Mouse (Mus musculus) gastrocnemius, postnatal 36 days (tissue): ENCODE results near the gene Vim. TPM values are rescaled to one million over a fixed set of nuclear protein-coding genes. Genes with fewer than 3 reads are reported as not detected.

Experiments
- DNase-seq, 2 experiments: peaks; one replicate each; pipeline ENCODE4 v3.0.0; 2022
- intact Hi-C: fragments of 180-260 bp; cut with DNase I; formaldehyde crosslinking; loops from one replicate; pipeline ENCODE4 v1.15.1; 2025
- long read RNA-seq, 2 experiments: library from polyadenylated mRNA; stranded (forward); transcript quantifications; one replicate each; pipeline ENCODE4 v2.0.0; 2021
- total RNA-seq, 2 experiments: library from RNA; stranded (reverse); gene quantifications; 2 replicates each; pipeline ENCODE4 v1.2.3; 2021

Gene Vim
- total RNA-seq, result 100 to 1,000 TPM; 118 to 161 TPM
- long read RNA-seq, experiment 1, transcript Vim-201 (9 exons, 2,193 nt), result major isoform, 42 of 57 reads
- long read RNA-seq, experiment 1, transcript Vim-203 (5 exons, 535 nt), result minor isoform, 5 of 57 reads
- long read RNA-seq, experiment 1, partial matches to known transcripts, result 5 of 57 reads
- long read RNA-seq, experiment 1, other reads (novel, unspliced or antisense), result 5 of 57 reads
- long read RNA-seq, experiment 2, transcript Vim-201 (9 exons, 2,193 nt), result major isoform, 30 of 39 reads
- long read RNA-seq, experiment 2, partial matches to known transcripts, result 3 of 39 reads
- long read RNA-seq, experiment 2, other reads (novel, unspliced or antisense), result 4 of 39 reads

DNA sequence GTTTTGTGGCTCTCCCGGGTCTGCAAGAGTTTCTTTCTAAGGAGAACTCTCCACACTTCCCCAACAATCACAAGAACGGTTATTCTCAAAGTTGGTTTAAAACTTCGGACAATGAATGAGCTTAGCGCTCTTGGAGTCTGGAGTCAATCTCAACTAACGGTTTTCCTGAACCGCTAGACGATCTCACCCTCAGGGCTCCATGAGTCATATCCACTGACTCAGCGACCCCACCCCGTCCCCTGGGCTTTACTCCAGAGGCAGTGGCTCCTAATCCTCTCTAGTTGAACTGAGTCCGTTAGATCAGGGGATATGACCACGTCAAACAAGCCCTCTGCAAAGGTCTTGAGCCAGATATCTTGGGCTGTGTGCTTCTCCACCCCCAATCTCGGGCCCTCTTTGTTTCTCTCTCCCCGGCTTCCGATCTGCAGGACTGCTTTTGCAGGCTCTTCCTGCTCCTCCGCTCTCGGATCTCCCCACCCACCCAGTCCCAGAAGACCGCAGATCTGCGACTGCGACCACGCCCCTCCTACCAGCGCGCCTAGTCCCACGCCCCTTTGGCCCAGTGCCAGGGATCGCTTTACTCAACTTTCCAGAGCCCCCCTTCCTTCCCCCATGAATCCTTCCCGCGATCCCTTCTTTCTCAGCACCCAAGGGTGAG lies at the start of gene Vim:
Gene Vim, plus strand, starts transcription at position 520 of the 658 bp plus-strand sequence.
- intact Hi-C loops, result loop anchor here (10.0 kb wide), 1 partner anchor 159 kb away; no protein-coding TSS in a partner anchor
- peak; percentile 82 to 89 for DNase-seq

DNA sequence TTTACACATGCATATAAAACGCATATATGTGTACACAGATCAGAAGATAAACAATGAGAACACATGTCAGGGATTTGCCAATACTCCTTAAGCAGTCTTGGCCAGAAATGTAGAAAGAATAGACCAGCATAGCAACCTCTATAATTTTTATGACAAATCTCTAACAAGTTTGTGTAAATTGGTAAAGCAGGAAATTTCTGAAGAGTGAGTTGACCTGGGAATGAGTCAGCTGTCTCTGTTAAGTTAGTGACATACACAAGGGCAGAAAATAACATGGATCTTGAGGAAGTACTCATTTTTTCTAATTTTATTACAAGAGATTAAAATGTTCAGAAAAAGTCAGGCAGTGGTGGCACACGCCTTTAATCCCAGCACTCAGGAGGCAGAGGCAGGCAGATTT lies 47.5 kb upstream of the Vim start:
- intact Hi-C loops, result no loop called here
- no peak for DNase-seq

DNA sequence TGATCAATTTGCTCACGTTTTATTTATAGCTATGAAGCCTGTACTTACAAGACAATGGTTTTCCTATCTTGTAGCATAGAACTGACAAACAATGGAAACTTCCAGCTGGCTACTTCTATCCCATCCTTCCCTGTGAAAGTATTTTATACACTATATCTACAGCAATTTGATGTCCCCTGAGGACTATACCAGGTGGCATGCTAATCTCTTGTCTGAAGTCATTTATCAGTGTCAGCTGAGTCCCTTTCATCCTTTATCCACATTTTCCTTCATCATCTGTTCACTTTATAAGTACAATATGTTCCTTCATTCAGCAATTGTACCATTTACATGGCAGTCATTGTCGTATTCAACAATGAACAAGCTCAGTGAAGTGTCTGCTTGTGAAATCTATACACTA lies 46.6 kb upstream of the Vim start:
- intact Hi-C loops, result no loop called here
- DNase-seq, result no peak

DNA sequence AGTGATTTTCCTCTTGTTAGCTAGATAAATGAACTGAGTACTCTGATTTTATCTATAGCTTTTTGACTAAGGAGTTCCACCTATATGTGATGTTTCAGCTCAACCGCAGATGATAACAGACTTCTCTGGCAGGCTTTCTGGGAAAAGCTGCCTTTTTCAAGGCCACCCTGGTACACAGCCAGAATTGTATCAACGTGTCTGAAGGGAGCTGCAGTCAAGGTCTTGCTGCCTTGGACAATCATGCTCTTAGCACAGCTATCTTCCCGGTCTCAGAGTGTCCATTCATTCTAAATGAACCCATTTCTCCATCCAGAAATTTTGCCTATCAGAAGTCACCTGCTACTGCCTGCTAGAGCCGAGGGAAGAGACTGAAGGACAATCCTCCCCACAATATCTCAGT lies 46.2 kb upstream of the Vim start:
- no peak for DNase-seq
- intact Hi-C loops, result no loop called here

DNA sequence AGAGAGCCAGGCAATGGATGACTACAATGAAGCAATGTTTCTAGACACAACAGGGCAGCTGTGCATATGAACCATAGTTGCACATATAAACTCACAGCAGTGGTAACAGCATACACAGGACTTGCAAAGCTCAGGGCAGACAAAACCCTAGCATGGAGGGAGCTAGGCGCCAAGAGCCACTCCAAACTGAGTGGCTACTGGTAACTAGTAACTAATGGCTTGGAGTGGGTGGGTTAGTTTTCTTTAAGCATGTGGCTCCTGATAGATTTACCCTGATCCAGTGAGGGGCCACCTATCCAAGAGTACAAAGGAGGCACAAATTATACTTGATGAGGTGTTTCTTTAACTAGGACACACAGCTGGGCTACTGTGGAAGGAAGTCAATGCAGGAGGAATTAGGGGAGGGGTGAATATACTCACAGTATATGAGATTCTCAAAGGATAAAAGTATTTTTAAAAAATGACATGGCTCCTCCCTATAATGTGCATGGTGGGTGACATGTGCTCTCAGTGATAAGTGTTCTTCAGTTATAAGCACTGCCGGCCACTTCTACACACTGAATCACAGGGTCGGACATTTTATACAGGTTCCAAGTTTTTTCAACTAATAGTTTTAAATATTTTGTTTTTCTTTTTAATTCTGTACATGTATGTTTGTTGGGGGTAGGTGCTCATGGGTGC lies 44.3 kb upstream of the Vim start:
- intact Hi-C loops, result no loop called here

DNA sequence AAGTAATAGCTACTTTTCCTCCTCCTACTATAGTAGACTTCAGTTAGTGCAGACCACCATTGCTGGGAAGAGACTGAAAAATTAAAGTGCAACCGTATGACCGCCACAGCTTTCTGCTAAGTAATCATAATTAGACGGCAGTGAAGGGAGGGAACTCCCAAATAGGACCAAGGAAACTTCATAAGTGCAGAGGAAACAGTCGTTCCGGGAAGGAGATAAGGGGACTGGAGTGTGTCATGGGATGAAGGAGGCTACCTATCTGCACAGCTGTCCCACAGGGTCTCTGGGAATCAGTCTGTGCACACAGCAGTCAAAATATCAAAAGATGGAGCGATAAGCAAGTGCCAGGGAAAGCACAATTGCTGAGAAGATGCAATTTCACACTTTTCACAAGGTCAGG lies 43.1 kb upstream of the Vim start:
- intact Hi-C loops, result no loop called here
- no peak for DNase-seq

More for the DNA sequence above, 44.3 kb upstream of the Vim start:
- no peak for DNase-seq

DNA sequence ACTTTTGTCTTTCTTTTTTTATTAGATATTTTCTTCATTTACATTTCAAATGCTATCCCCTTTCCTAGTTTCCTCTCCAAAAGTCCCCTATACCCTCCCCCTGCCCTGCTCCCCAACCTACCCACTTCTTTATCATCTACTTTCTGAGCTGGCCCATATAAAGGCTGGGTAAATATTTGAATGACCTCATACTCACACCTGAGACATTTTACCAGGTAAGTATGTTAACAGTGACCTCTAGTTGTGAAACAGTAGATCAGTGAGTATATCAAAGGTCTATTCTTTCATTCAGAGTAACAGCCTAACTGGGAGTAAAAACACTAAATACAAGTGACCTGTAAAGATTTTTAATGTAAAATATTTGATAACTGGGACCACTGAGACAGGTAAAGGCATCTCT lies 37.0 kb upstream of the Vim start:
- no peak for DNase-seq

DNA sequence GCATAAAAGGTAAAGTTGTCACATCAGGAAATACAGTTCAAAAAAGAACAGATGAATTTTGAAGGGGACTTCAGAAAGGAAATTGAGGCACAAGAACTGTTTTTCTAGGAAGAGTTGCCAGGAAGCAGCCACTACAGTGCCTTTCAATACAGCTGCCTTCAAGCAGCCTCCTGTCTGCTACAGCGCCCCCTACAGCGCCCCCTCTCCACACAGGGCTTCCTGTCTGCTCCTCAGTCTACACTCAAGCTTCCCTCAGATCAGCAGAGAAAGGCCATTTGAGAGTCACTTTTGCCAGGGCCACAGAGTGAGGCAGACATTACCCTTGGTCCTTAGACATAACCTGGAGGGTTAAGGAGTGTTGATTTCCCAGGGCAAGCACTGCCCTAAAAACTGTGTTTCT lies 36.0 kb upstream of the Vim start:
- no peak for DNase-seq
- intact Hi-C loops, result no loop called here

More for the DNA sequence above, 37.0 kb upstream of the Vim start:
- intact Hi-C loops, result no loop called here

DNA sequence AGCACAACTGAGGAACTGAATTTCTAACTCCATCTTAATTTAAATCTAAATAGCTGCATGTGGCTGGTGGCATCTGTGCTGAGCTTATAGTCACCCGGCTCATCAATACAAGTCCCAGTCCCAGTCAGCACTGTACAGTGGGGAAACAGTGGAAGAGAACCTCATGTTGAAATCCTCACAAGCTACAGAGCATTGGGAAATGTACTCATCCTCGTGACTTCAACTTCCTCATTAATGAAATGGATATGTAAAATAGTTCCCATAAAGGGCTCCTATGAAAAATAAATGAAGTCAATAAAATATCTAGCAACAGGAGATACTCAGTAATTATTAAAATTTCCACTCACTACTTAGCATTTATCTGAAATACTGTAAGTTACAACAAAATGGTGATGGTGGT lies 35.5 kb upstream of the Vim start:
- intact Hi-C loops, result no loop called here
- DNase-seq, result no peak

DNA sequence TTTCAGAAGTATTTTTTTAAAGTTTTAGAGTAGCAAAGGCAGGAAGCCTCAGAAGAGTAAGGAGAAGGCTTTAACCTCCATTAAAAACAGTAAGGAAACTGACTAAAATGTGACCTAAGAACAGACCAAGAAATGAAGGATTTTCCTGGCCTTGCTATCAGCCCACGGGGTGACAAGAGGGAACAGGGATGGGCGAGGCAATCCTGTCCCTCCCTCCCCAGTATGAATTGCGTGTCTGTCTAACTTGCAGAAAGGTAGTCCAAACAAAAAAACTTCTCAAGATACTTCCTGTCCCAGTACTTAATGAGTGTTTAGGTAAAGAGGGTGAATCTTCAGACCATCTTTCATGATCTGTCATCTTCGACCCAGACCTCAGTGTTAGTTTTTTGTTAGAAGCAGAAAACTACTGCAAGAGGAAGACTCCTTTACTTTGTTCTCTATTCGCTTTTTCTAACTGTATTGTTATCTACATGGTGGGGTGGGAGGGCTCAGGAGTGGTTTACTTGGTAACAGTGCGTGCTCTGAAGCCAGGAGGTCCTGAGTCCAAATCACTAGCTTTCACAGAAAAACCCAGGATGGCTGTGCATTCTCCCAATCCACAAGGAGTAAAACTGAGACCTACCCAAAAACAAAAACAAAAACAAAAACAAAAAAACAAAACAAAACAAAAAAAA lies 34.9 kb upstream of the Vim start:
- intact Hi-C loops, result no loop called here
- no peak for DNase-seq

DNA sequence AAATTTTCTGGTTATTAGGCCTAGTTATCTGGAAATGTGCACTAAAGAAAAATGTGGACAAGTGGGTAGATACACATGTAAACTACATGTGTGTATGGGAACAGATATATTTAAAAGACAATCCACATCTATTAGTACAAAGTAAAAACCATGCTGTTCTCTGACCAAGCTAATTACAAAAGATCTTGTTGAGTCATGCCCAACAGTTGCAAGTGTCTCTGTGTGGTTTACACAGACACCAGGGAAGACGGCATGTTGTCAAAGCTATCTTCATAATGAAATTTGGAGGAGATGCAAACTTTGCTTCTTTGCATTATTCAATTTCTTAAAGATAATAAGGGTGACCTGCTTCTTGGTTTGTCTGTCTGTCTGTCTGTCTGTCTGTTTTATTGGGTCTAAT lies 33.9 kb upstream of the Vim start:
- intact Hi-C loops, result no loop called here
- DNase-seq, result no peak

DNA sequence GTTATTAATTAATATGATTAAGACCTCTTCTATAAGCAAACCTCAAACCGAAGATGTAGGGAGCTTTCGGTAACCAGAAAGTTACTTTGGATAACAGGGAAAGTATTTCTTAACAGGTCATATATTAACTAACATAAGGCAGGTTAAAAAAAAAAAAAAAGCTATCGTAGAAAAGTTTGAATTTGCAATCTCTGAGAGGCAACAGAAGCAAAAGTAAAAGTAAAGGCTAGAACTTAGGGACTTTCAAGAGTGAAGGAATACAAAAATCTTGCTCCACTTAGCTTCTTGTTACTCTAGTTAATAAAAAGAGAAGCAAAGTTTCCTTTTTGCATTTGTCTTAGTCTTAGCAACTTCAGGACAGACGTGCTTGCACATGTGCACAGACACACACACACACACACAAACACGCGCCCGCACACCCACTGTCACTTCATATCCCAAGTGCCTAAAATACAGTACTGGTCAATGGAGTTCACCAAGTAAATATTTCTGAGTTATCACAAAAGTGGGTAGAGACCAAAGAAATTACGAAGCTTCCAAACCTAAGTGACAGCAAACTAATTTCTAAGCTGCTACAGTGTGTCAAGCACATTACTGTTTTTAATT lies 30.1 kb upstream of the Vim start:
- intact Hi-C loops, result no loop called here

DNA sequence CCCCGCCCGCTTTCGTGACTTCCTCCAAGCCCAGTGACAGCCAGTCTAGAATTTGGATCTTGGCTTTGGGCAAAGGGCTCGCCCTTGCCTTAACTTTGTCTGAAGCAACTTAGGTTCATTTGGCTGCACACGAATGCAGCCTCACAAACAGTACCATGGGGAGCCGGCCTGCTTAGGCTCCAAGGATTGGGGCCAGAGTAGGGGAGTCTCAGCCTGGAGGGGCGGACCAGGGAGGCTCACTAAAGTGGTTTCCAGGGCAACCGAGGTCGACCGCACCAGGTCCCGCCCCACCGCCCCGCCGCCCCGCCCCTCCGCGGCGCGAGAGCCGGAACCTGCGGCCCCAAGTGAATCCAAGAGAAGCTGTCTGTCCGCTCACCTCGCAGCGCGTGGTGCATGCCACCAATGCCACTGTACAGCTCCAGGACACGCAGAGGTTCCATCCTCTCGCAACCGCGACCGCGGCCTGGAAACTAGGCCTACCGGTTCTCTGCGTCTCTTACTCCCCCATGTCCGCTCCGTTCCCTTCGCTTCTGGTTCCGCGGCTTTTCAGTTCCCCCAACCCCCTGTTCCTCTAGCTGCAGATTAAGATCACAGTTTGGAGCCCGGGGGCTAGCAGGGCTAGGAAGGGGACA lies 29.4 kb upstream of the Vim start, which contains the start of gene Trdmt1:
Gene Trdmt1, minus strand, starts transcription at position 476 of the 632 bp plus-strand sequence.
- intact Hi-C loops, result no loop called here
- DNase-seq, result peak; percentile 76 to 82

More for the DNA sequence above, 30.1 kb upstream of the Vim start:
- no peak for DNase-seq

DNA sequence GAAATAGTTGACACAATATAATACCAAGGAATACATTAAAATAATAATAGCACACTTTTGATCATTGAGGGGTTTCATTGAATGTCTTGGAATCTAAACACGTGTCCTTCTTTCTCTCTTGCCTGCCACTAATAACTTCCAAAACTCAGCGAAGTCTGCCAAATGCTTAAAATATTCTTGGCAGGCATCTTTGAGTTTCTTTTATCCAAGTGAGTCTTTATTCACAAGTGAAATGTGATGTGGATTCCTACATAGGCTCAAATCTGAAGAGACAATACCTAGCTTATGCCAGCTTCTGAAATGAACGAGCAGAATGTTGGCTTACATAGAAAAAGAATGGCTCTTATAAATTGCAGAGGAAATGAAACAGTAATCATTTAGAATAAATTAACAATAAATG lies 25.0 kb upstream of the Vim start:
- no peak for DNase-seq
- intact Hi-C loops, result no loop called here

DNA sequence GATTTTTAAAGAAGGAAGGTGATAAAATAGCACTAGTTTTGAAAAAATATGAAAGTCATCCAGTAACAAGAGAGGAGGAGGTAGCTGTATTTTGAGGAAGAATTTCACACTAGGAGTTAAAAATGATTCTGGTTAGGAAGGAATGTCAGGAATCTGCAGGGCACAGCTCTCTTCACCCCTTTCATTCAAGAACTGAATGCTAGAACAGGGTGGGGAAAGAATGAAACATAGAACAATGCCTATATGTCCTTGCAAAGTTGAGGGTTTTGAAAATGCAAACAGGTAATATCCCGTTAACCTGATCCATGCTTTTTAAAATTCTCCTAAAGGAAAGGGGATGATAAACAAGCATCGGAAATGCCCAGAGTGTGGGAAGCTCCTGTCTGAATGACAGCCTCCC lies 19.8 kb upstream of the Vim start:
- intact Hi-C loops, result no loop called here

DNA sequence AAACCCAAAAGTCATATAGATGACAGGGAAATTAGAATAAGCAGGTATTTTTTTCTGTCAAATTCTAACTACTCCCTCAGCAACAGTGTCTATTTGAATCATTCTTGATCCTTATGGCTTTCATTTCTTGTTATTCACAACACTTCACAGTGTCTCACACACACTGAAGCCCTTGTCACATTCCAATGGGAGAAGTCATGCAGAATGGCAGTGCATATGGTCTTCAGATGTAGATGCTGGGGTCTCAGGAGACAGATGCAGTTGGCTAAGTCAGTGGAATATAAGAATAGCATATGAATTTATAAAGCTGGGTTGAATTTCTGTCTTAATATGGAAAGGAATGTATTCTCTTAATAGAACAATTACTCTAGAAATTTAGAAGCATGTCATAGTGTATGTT lies 17.5 kb upstream of the Vim start:
- no peak for DNase-seq
- intact Hi-C loops, result no loop called here

More for the DNA sequence above, 19.8 kb upstream of the Vim start:
- no peak for DNase-seq

DNA sequence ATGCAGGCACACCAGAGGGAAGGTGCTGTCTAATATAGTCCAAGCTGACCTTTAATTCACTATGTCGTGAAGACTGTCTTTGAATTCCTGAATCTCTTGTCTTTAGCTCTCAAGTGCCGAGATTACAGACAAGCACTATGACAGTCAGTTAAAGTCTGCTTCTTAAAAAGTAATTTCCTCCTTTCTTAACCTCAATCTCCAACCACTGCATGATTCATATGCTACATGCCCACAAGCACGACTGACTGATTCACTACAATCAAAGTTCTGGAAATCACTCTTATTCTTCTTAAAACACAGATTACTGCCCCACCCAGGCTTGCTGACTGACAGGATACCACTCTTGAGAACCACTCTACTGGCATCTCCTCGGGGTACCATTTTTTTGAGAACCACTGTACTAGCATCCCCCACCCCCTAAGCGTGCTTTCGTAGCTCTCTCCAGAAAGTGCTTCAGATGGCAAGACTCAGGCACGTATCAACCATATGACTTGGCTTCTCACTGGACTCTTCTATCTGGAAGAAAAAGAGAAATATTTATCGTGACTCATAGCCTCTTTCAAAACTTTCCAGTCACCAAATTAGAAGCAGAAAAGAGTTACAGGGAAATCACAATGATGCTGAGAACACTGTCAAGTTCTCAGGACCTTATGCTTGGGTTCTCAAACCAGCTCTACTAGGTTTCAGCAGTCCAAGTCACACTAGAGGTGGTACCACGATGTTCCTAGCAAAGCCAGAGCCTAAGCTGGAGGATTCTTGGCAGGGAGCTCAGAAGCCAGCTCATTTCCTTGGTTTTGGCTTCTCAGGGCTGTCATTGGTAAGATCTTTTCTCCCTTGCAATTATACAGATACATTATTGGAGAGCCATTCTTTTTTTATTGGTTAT lies 16.3 kb upstream of the Vim start:
- intact Hi-C loops, result no loop called here
- no peak for DNase-seq

DNA sequence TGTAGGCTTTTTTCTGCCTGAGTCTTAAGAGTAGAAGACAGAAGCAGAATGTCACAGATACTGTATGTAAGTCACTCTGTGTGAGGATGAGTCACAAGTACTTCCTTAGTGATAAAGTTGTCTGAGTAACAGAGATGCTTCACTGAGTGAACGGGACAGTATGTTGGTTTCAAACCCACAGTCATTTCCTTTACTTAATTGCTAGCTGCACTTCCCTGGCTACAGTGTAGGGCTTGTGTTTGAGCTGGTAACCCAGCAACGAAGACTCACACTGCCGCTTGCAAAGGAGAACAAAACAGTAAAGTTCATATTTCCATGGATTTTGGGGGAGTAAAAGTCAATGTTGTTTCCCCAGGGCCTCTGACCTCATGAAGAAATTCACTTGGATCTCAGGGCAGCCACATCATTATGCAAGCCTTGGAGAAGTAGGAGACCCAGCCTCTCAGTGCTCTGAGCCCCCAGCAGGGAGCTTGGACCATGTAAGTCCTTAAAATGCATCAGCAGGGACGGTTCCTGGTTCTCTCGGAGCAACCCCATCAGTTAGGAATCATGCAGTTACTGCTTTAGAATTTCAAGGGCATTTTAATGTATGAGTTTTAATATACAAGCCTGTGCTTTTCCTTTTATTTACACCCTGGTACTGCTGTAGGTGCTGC lies 15.0 kb upstream of the Vim start:
- no peak for DNase-seq
- intact Hi-C loops, result no loop called here

DNA sequence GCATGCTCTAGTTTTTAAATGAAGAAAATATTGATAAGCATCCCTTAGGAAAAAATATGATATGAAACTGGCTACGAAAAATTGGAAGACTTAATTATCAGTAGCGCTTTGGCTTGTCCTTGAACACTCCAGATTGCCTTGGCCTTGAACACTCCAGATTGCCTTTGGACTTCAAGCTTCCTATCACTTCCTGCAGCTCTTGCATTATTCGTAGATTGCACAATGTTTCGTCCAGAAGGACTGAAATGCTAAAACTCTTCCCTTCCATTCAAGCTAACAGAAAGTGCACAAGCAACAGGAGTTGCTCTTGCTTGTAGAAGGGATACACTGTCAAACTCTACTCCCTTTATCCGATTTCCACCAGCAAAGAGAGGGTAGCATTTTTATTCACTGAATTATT lies 14.4 kb upstream of the Vim start:
- DNase-seq, result no peak
- intact Hi-C loops, result no loop called here
